Mouse (Mus musculus) lung, embryonic 15.5 days (tissue): ENCODE measurements at regions not wholly inside any gene's neighbourhood (a gene's known extent, or its start where the extent isn't known, plus 50 kb on each side); places are given as distances from the start of the nearest gene placed in this dataset.
A peak's percentile ranks its signal among the peaks of the same experiment; 100 is the strongest.

ENCODE experiments used
- ATAC-seq: fragments of 200-750 bp; cut with Nextera tagmentation; 2 replicates; pipeline ENCODE4 v1.8.0; 2017; ENCODE audit warnings: moderate number of reproducible peaks, borderline replicate concordance; ENCODE audit not compliant: low FRiP score, low TSS enrichment; ENCODE audit errors: extremely low read depth
- H3K27ac ChIP-seq: fragments of 300-500 bp; sonication (generic); 2 replicates; pipeline ENCODE4 v1.5.1; 2015; ENCODE audit warnings: moderate library complexity, mild to moderate bottlenecking, inconsistent platforms
- H3K27me3 ChIP-seq: fragments of 300-500 bp; sonication (generic); 2 replicates; pipeline ENCODE4 v1.6.1; 2015; ENCODE audit warnings: inconsistent platforms
- H3K36me3 ChIP-seq: fragments of 300-500 bp; sonication (generic); 2 replicates; pipeline ENCODE4 v1.6.1; 2015; ENCODE audit warnings: inconsistent platforms
- H3K4me1 ChIP-seq: fragments of 300-500 bp; sonication (generic); 2 replicates; pipeline ENCODE4 v1.6.1; 2015; ENCODE audit warnings: inconsistent platforms
- H3K4me2 ChIP-seq: fragments of 300-500 bp; sonication (generic); 2 replicates; pipeline ENCODE4 v1.6.1; 2015; ENCODE audit warnings: inconsistent platforms, mild to moderate bottlenecking, moderate library complexity
- H3K4me3 ChIP-seq: fragments of 300-500 bp; sonication (generic); 2 replicates; pipeline ENCODE4 v1.5.1; 2015; ENCODE audit warnings: mild to moderate bottlenecking, inconsistent platforms
- H3K9ac ChIP-seq: fragments of 300-500 bp; sonication (generic); 2 replicates; pipeline ENCODE4 v1.6.1; 2015; ENCODE audit warnings: inconsistent platforms
- H3K9me3 ChIP-seq: fragments of 300-500 bp; sonication (generic); 2 replicates; pipeline ENCODE4 v1.6.1; 2016; ENCODE audit warnings: inconsistent platforms
- WGBS: fragments of 180-500 bp; shearing (Covaris S2); methylation state at CpG from one replicate; pipeline ENCODE4 v1.1.7; 2015; 5-methylcytosine and 5-hydroxymethylcytosine counted together

- Histone ChIP-seq H3K9me3 (no peaks in the 10 kb centered on the region), H3K27me3 (no peaks in the 10 kb centered on the region), H3K36me3 (no peaks in the 10 kb centered on the region), H3K4me1 (no peaks in the 10 kb centered on the region), H3K27ac (no peak overlapping the region), H3K4me3 (no peak overlapping the region), H3K4me2 (no peak overlapping the region), H3K9ac (no peak overlapping the region)
- 49% methylated on average over 2 of the region's 2 CpGs for WGBS
- ATAC-seq, result no peak
These were observed 941.9 kb downstream of the Stpg2 start for GRCm38 (mm10) chr3:140147158-140147933.

GRCm38 (mm10) chr3:140150530-140150951 is 945.0 kb downstream of the Stpg2 start:
- ATAC-seq, result no peak
- Histone ChIP-seq H3K9ac (no peak overlapping the region), H3K4me1 (no peaks in the 10 kb centered on the region), H3K27ac (no peak overlapping the region), H3K4me2 (no peak overlapping the region), H3K4me3 (no peak overlapping the region), H3K27me3 (no peaks in the 10 kb centered on the region), H3K9me3 (no peaks in the 10 kb centered on the region), H3K36me3 (no peaks in the 10 kb centered on the region)
- WGBS, result 47% methylated on average over 7 of the region's 7 CpGs

DNA sequence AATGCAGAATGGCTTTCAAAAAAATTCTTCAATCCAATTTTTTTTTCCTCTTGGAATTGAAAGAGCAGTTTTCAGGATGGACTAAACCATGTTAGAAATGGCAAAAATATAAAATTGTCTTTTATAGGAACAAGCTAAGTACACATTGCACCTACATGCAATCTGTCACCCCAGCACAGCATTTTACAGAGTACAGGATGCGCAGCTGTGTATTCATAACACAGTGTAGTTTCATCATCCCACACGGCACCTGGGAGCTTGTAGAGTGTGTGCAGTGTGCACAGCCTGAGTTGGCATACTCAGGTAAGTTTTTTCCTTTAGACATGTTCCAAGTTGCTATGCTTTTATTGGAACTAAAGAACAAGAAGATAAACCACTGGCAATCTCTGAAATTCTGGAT is 974.0 kb downstream of the Stpg2 start:
- no peak overlapping the region for H3K27ac ChIP-seq
- no peaks in the 10 kb centered on the region for H3K4me1 ChIP-seq
- no peak overlapping the region for H3K9ac ChIP-seq
- H3K4me3 ChIP-seq, result no peak overlapping the region
- ATAC-seq, result no peak
- whole genome bisulfite sequencing, result 76% methylated on average over 2 of the region's 2 CpGs
- no peak overlapping the region for H3K4me2 ChIP-seq
- no peaks in the 10 kb centered on the region for H3K36me3 ChIP-seq
- no peaks in the 10 kb centered on the region for H3K27me3 ChIP-seq
- no peaks in the 10 kb centered on the region for H3K9me3 ChIP-seq

DNA sequence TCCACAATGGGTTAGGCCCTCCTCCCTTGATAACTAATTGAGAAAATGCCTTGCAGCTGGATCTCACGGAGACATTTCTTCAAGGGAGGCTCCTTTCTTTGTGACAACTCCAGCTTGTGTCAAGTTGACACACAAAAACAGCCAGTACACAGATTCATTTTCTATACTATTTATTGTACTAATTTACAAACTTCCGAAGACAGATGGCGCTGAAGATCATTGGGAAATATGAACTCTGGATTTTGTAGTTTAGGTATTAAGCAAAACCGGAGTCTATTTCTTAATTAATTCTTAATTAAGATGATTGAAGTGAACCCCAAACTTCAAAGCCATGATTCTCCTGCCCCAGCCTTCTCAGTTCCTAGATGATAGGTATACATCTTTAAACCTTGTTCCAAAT is 977.2 kb downstream of the Stpg2 start:
- H3K4me3 ChIP-seq, result no peak overlapping the region
- no peak overlapping the region for H3K9ac ChIP-seq
- no peaks in the 10 kb centered on the region for H3K4me1 ChIP-seq
- no peak overlapping the region for H3K4me2 ChIP-seq
- no peaks in the 10 kb centered on the region for H3K27me3 ChIP-seq
- no peaks in the 10 kb centered on the region for H3K36me3 ChIP-seq
- no peaks in the 10 kb centered on the region for H3K9me3 ChIP-seq
- no peak for ATAC-seq
- no peak overlapping the region for H3K27ac ChIP-seq
- 80% methylated on average over 4 of the region's 4 CpGs for WGBS

DNA sequence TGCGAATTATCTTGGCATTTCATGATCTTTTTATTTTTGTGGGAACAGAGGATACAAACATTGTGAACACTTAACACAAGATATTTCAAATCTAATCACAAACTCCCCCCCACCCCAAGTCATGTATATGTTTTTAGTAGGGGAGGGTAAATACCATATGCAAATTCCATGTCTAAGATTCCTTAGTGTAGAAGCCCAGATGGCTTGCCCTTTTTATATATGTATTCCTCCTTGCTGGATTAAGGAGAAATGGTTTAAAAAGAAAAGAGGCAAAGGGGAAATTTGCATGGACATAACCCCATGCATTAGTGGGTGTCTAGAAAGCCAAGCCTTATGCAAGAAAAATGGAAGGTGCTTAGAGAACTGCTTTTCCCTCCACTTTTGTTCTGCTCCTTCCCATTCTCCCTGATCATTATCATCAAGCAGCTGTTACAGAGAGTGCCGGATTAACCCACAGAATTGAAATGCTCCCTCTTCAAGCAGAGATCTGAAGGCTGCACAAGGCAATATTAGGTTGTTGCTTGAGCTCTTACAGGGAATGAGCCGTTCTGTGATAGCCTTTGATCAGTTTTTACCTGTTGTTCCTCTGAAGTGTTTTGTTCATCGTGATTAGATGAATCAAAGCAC is 979.5 kb downstream of the Stpg2 start:
- no peak overlapping the region for H3K27ac ChIP-seq
- H3K9ac ChIP-seq, result no peak overlapping the region
- no peaks in the 10 kb centered on the region for H3K9me3 ChIP-seq
- no peaks in the 10 kb centered on the region for H3K36me3 ChIP-seq
- H3K4me3 ChIP-seq, result no peak overlapping the region
- 56% methylated on average over 4 of the region's 4 CpGs for WGBS
- H3K4me1 ChIP-seq, result no peaks in the 10 kb centered on the region
- no peak for ATAC-seq
- H3K27me3 ChIP-seq, result no peaks in the 10 kb centered on the region
- no peak overlapping the region for H3K4me2 ChIP-seq

DNA sequence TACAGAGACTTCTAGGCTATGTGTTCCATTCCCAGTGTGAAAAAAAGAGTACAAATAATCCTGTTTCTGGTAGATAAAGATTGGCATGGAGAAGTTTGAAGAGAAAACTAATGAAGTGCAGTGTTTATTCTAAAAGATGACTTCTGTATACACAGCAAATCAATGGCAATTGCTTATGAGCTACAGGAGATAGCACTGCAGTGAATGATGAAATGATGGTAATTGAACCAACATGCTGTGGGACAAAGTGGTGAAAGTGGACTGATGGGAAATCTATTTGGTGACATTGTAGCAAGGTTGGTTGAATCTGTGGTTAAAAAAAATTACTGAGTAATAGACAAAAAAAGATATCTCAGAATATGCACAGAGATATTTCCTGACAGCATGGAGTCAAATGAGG is 1000.4 kb downstream of the Stpg2 start:
- peak; percentile 81; the same call in 1 of the 2 replicates for ATAC-seq
- no peaks in the 10 kb centered on the region for H3K9me3 ChIP-seq

DNA sequence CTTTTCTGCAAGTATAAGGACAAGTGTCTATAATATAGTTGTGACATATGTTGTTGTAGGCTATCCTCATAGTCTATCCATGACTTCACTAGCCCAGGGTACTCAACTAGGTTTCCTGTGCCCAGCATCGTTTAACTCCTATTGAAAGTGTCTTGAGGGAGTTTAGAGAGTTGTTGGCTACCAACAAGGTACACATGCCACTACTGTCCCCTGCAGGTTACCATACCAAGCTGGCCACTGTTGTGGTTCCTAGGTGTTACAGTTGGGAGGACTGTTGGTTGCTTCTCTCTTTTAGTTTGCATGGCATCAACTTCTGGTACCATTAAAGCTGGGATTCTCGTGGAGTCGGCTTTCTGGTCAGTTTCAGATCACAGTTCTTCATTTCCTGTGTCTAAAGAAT is 990.7 kb downstream of the Pdha2 start:
- Histone ChIP-seq H3K9ac (no peak overlapping the region), H3K4me3 (no peak overlapping the region), H3K36me3 (no peaks in the 10 kb centered on the region), H3K27me3 (no peaks in the 10 kb centered on the region), H3K4me1 (no peaks in the 10 kb centered on the region), H3K27ac (no peak overlapping the region), H3K9me3 (no peaks in the 10 kb centered on the region), H3K4me2 (no peak overlapping the region)
- whole genome bisulfite sequencing, result 84% methylated on average over 3 of the region's 3 CpGs
- no peak for ATAC-seq

More for the DNA sequence above, 1000.4 kb downstream of the Stpg2 start:
- H3K4me3 ChIP-seq, result no peak overlapping the region
- H3K27ac ChIP-seq, result no peak overlapping the region
- no peaks in the 10 kb centered on the region for H3K36me3 ChIP-seq
- no peaks in the 10 kb centered on the region for H3K27me3 ChIP-seq
- H3K9ac ChIP-seq, result no peak overlapping the region
- H3K4me1 ChIP-seq, result no peaks in the 10 kb centered on the region
- no peak overlapping the region for H3K4me2 ChIP-seq

- H3K36me3 ChIP-seq, result no peaks in the 10 kb centered on the region
- H3K27ac ChIP-seq, result no peak overlapping the region
- H3K4me3 ChIP-seq, result no peak overlapping the region
- no peak for ATAC-seq
- H3K27me3 ChIP-seq, result no peaks in the 10 kb centered on the region
- 41% methylated on average over 2 of the region's 2 CpGs for WGBS
- no peaks in the 10 kb centered on the region for H3K4me1 ChIP-seq
- no peak overlapping the region for H3K4me2 ChIP-seq
- H3K9me3 ChIP-seq, result no peaks in the 10 kb centered on the region
- no peak overlapping the region for H3K9ac ChIP-seq
These were observed 981.4 kb downstream of the Pdha2 start for GRCm38 (mm10) chr3:140230712-140231111.

- H3K27ac ChIP-seq, result no peak overlapping the region
- H3K4me1 ChIP-seq, result no peaks in the 10 kb centered on the region
- no peak overlapping the region for H3K9ac ChIP-seq
- ATAC-seq, result no peak
- no peaks in the 10 kb centered on the region for H3K9me3 ChIP-seq
- H3K4me2 ChIP-seq, result no peak overlapping the region
- no peaks in the 10 kb centered on the region for H3K27me3 ChIP-seq
- WGBS, result 70% methylated on average over 4 of the region's 4 CpGs
- no peaks in the 10 kb centered on the region for H3K36me3 ChIP-seq
- H3K4me3 ChIP-seq, result no peak overlapping the region
These were observed 979.0 kb downstream of the Pdha2 start for GRCm38 (mm10) chr3:140233144-140233543.

GRCm38 (mm10) chr3:140233809-140234208 is 978.3 kb downstream of the Pdha2 start:
- 64% methylated on average over 2 of the region's 2 CpGs for WGBS
- Histone ChIP-seq H3K9me3 (no peaks in the 10 kb centered on the region), H3K27ac (no peak overlapping the region), H3K4me2 (no peak overlapping the region), H3K4me3 (no peak overlapping the region), H3K9ac (no peak overlapping the region), H3K36me3 (no peaks in the 10 kb centered on the region), H3K27me3 (no peaks in the 10 kb centered on the region), H3K4me1 (no peaks in the 10 kb centered on the region)
- ATAC-seq, result no peak

- ATAC-seq, result no peak
- H3K4me2 ChIP-seq, result no peak overlapping the region
- H3K9me3 ChIP-seq, result no peaks in the 10 kb centered on the region
- no peaks in the 10 kb centered on the region for H3K4me1 ChIP-seq
- H3K36me3 ChIP-seq, result no peaks in the 10 kb centered on the region
- no peaks in the 10 kb centered on the region for H3K27me3 ChIP-seq
- H3K4me3 ChIP-seq, result no peak overlapping the region
- no peak overlapping the region for H3K9ac ChIP-seq
- H3K27ac ChIP-seq, result no peak overlapping the region
- 49% methylated on average over 1 of the region's 1 CpGs for WGBS
These were observed 972.9 kb downstream of the Pdha2 start for GRCm38 (mm10) chr3:140239276-140239675.
